Mouse (Mus musculus) limb, embryonic 14.5 days (tissue): ENCODE measurements around the gene Unc119b. TPM values are rescaled to one million over a fixed set of nuclear protein-coding genes. Genes with fewer than 3 reads are reported as not detected.
"Not testable (repeated sequence)": the region's sequence is repeated elsewhere in the genome, so short reads cannot be mapped to it uniquely, and the experiment has no call there.

Experiments
- ATAC-seq: fragments of 200-750 bp; cut with Nextera tagmentation; 2 replicates; pipeline ENCODE4 v1.8.0; 2017; ENCODE audit warnings: low read depth, moderate number of reproducible peaks, moderate TSS enrichment; ENCODE audit not compliant: low FRiP score
- DNase-seq: peaks from one replicate; pipeline ENCODE4 v3.0.0-alpha.2; 2015; ENCODE audit warnings: low spot score
- H3K27ac ChIP-seq: fragments of 300-500 bp; sonication (generic); replicated peaks from 2 replicates; pipeline ENCODE4 v1.5.1; 2014; ENCODE audit warnings: low read depth, mild to moderate bottlenecking, low read length, moderate library complexity, mixed read lengths
- H3K27me3 ChIP-seq: fragments of 300-500 bp; sonication (generic); 2 replicates; pipeline ENCODE4 v1.6.1; 2014; ENCODE audit warnings: low read length, mixed read lengths; ENCODE audit not compliant: control insufficient read depth, insufficient read depth
- H3K36me3 ChIP-seq: fragments of 300-500 bp; sonication (generic); 2 replicates; pipeline ENCODE4 v1.6.1; 2014; ENCODE audit warnings: mild to moderate bottlenecking, low read length, moderate library complexity, mixed read lengths; ENCODE audit not compliant: control insufficient read depth, insufficient read depth
- H3K4me1 ChIP-seq: fragments of 300-500 bp; sonication (generic); 2 replicates; pipeline ENCODE4 v1.6.1; 2014; ENCODE audit warnings: antibody characterized with exemption, low read length, mixed read lengths; ENCODE audit not compliant: control insufficient read depth, insufficient read depth
- H3K4me2 ChIP-seq: fragments of 300-500 bp; sonication (generic); replicated peaks from 2 replicates; pipeline ENCODE4 v1.6.1; 2014; ENCODE audit warnings: low read depth, mild to moderate bottlenecking, low read length, moderate library complexity; ENCODE audit not compliant: severe bottlenecking
- H3K4me3 ChIP-seq: fragments of 300-500 bp; sonication (generic); replicated peaks from 2 replicates; pipeline ENCODE4 v1.5.1; 2014; ENCODE audit warnings: low read length
- H3K9ac ChIP-seq: fragments of 300-500 bp; sonication (generic); 2 replicates; pipeline ENCODE4 v1.6.1; 2014; ENCODE audit warnings: mild to moderate bottlenecking, low read depth, low read length, moderate library complexity; ENCODE audit not compliant: severe bottlenecking
- H3K9me3 ChIP-seq: fragments of 300-500 bp; sonication (generic); 2 replicates; pipeline ENCODE4 v1.6.1; 2016; ENCODE audit warnings: low read length; ENCODE audit not compliant: control insufficient read depth
- POLR2A ChIP-seq: fragments of 200-500 bp; IDR thresholded peaks from 2 replicates; pipeline ENCODE4 v1.8.0; 2012; ENCODE audit warnings: inconsistent platforms, mild to moderate bottlenecking, moderate library complexity, borderline replicate concordance; ENCODE audit not compliant: insufficient read depth, insufficient read length; ENCODE audit errors: extremely low read depth
- WGBS: fragments of 180-500 bp; shearing (Covaris S2); extraction: QIAGEN DNeasy Blood & Tissue Kit; methylation state at CpG from one replicate; pipeline ENCODE4 v1.1.7; 2014; 5-methylcytosine and 5-hydroxymethylcytosine counted together
- polyA plus RNA-seq, 2 experiments: library from polyadenylated mRNA; depleted of rRNA in 1 of 2; stranded (reverse) in 1 of 2; unstranded in 1 of 2; fragments of >200 nt; fragmentation: Nextera tagmentation in 1 of 2; extraction: Ambion mirVana in 1 of 2; gene quantifications; 2 replicates each; pipeline versions ENCODE4 v1.2.1 to v1.2.3; 2012 to 2014

The Unc119b gene
- polyA plus RNA-seq, 2 experiments = 38.4 to 44.3 TPM

DNA sequence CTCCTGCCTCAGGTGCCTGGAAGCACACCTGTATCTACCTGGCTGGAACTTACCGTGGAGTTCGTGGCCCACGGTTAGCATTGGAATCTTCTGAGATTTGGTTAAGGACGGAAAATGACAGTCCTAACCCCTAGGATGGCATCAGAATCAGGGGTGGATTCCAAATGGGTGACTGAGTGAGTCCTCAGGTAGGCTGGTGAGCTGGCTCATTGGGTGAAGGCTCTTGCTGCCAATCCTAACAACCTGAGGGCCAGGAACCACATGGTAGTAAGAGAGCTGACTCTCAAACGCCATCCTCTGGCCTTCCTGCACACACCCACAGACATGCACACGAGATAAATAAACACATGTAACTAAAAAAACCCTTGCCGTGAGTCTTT is 32.0 kb upstream of the Unc119b start:
- WGBS = 77% methylated on average over 7 of the region's 7 CpGs
- H3K27ac ChIP-seq = no peak overlapping the region

DNA sequence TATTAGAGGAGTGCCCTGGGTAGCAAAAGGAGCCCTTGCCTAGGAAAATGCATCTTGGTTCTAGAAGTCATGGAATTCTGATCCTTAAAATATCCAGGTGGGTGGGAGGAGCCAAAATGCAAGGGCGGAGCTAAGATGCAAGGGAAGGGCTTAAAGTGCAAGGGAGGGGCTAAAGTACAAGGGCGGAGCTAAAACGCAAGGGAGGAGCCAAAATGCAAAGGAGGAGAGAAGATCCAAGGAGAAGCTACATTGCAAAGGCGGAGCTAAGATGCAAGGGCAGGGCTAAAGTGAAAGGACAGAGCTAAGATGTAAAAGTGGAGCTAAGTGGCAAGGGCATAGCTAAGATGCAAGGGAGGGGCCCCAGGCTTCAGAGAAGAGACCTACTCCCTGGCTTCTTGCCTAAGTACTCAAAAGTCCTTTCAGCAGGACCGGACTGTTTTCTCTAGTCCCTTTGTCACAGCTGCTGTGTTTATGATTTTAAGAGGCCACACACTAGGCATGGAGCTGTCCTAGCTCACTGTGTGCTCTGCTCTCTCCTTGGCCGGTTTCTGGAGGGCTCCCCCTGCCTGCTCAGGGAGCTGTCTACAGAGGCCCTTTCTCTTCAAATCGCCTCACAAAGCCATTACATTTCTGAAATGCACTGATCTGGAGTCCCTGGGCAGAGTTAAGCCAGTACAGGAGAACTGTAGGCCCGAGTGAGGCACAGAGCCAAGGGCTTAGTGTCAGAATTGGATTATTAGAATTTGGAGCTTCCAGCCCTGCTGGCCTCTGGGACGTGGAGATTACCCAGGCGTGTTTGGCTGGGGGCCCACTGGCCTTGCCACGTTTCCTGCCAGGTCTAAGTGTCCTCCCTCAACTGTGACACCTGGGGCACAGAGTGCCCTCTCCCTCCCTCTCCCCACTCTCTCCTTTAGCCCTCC is 31.4 kb upstream of the Unc119b start:
- ATAC-seq = no peak
- H3K27ac ChIP-seq = 0 out of 2 replicates have a peak overlapping the region, but pooled peaks have one; percentile 13
- WGBS = 39% methylated on average over 11 of the region's 11 CpGs

More for the DNA sequence above, 32.0 kb upstream of the Unc119b start:
- H3K4me1 ChIP-seq = 0 out of 2 replicates have a peak, but pooled peaks cover 5% of the 10 kb centered on the region
- H3K9ac ChIP-seq = no peak overlapping the region
- H3K27me3 ChIP-seq = no peaks in the 10 kb centered on the region
- H3K9me3 ChIP-seq = no peaks in the 10 kb centered on the region
- no peak overlapping the region for H3K4me3 ChIP-seq
- no peak for TF ChIP-seq POLR2A
- DNase-seq (no peak), ATAC-seq (no peak)
- H3K36me3 ChIP-seq = no peaks in the 10 kb centered on the region
- H3K4me2 ChIP-seq = no peak overlapping the region

DNA sequence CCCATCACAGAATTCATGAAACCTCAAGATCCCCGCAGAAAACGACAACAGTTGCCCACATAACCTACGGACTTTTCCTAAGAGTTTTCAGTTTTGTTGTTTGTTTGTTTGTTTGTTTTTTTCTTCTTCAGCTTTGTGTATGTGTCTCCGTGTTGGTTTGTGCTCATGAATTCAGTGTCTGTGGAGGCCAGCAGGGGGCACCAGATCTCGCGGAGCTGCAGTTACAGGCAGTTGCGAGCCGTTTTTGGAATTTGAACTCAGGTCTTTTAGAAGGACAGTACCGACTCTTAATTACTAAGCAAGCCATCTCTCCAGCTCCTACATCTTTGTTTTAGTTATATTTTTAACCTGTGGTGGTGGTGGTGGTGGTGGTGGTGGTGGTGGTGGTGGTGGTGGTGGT is 30.6 kb upstream of the Unc119b start:
- Histone ChIP-seq H3K27ac (no peak overlapping the region), H3K4me3 (no peak overlapping the region), H3K4me2 (no peak overlapping the region), H3K9me3 (no peaks in the 10 kb centered on the region), H3K27me3 (no peaks in the 10 kb centered on the region), H3K9ac (no peak overlapping the region), H3K36me3 (no peaks in the 10 kb centered on the region), H3K4me1 (peaks cover 11% of the 10 kb centered on the region; the same call in 1 of the 2 replicates)
- WGBS = 62% methylated on average over 9 of the region's 9 CpGs
- no peak for DNase-seq
- ATAC-seq = no peak
- no peak for TF ChIP-seq POLR2A

More for the DNA sequence above, 31.4 kb upstream of the Unc119b start:
- no peak overlapping the region for H3K9ac ChIP-seq
- DNase-seq = no peak
- no peaks in the 10 kb centered on the region for H3K36me3 ChIP-seq
- H3K4me3 ChIP-seq = no peak overlapping the region
- peaks cover 8% of the 10 kb centered on the region; the same call in 1 of the 2 replicates for H3K4me1 ChIP-seq
- H3K27me3 ChIP-seq = no peaks in the 10 kb centered on the region
- TF ChIP-seq POLR2A = no peak
- no peak overlapping the region for H3K4me2 ChIP-seq
- no peaks in the 10 kb centered on the region for H3K9me3 ChIP-seq

DNA sequence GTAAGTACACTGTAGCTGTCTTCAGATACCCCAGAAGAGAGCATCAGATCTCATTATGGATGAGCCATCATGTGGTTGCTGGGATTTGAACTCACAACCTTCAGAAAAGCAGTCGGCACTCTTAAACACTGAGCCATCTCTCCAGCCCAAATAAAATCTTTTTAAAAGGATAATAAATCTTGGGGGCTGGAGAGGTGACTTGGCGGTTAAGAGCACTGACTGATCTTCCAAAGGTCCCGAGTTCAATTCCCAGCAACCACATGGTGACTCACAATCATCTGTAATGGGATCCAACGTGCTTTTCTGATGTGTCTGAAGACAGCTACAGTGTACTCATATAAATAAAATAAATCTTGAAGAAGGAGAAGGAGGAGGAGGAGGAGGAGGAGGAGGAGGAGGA is 29.7 kb upstream of the Unc119b start:
- not testable (repeated sequence) for H3K9ac ChIP-seq, H3K4me2 ChIP-seq, DNase-seq, H3K4me3 ChIP-seq, H3K9me3 ChIP-seq, ATAC-seq, H3K36me3 ChIP-seq, H3K27me3 ChIP-seq, H3K27ac ChIP-seq
- H3K4me1 ChIP-seq = peaks cover 11% of the 10 kb centered on the region; the same call in 1 of the 2 replicates
- WGBS = 78% methylated on average over 4 of the region's 4 CpGs

DNA sequence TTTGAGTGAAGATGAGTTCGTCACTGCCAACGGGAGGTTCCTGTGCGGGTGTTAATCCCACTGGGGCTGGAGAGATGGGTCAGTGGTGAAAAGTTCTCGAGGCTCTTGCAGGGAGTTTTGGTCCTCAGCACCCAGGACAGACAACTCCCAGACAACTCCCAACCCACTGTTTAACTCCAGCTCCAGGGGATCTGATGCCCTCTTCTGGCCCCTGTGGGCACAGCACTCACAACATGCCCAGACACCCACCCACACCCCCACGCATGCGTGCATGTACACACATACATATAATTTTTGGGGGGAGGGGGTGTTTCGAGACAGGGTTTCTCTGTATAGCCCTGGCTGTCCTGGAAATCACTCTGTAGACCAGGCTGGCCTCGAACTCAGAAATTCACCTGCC is 28.8 kb upstream of the Unc119b start:
- DNase-seq (no peak), ATAC-seq (no peak)
- Histone ChIP-seq H3K4me1 (peaks cover 7% of the 10 kb centered on the region; the same call in 1 of the 2 replicates), H3K9ac (no peak overlapping the region), H3K9me3 (no peaks in the 10 kb centered on the region), H3K4me2 (no peak overlapping the region), H3K36me3 (no peaks in the 10 kb centered on the region), H3K4me3 (no peak overlapping the region), H3K27me3 (no peaks in the 10 kb centered on the region), H3K27ac (no peak overlapping the region)
- TF ChIP-seq POLR2A = no peak
- WGBS = 44% methylated on average over 8 of the region's 8 CpGs

DNA sequence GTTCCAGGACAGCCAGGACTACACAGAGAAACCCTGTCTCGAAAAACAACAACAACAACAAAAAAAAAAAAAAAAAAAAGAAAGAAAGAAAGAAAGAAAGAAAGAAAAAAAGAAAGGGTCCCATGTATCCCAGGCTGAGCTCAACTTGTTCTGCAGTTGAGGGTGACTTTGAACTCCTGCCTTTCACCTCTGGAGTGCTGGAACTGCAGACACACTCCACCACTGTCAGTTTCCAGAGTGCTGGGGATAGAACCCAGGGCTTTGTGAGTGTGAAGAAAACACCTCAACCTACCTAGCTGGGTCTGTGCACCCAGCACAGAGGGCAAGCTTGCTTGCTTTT is 27.1 kb upstream of the Unc119b start:
- not testable (repeated sequence) for H3K4me2 ChIP-seq, H3K4me1 ChIP-seq, H3K9me3 ChIP-seq, ATAC-seq, DNase-seq, H3K36me3 ChIP-seq, H3K27ac ChIP-seq, H3K4me3 ChIP-seq, H3K27me3 ChIP-seq, H3K9ac ChIP-seq
- WGBS = 78% methylated on average over 1 of the region's 1 CpGs
